Mouse (Mus musculus): ENCODE measurements around the gene Phactr2.

The Phactr2 gene

DNA sequence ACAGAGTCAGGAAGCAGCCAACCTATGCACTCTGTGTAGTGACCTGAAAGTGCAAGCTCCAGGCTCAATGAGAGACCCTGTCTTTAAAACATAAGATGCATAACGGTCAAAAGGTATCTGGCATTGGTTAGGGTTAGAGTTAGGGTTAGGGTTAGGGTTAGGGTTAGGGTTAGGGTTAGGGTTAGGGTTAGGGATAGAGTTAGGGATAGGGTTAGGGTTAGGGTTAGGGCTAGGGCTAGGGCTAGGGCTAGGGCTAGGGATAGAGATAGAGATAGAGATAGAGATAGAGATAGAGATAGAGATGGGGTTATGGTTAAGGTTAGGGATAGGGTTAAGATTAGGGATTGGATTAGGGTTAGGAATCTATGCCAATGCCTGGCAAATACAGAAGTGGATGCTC, 72.2 kb downstream of the Phactr2 start:
- no peak for DNase-seq (ENCODE audit: low spot score in 2 of 2)

DNA sequence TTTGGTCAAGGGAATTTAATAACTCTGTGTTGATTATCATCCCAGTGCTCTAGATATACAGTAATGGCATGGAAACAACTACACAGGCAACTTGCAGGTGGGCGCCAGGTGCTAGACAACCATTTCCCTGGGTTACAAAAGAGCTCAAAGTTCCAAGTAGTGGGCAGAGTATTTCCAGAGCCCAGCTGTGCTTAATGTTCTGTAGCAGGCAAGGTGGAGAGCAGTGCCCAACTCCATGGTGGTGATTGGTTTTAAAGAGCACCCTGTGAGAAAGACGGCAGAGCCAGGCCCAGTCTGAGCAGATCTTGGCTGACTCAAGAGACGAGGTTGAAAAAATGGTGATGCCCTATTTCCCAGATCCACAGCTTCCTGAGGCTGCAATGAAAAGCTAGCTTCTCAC, 78.5 kb downstream of the Phactr2 start:
- DNase-seq (ENCODE audit: low spot score in 2 of 2), result no peak

DNA sequence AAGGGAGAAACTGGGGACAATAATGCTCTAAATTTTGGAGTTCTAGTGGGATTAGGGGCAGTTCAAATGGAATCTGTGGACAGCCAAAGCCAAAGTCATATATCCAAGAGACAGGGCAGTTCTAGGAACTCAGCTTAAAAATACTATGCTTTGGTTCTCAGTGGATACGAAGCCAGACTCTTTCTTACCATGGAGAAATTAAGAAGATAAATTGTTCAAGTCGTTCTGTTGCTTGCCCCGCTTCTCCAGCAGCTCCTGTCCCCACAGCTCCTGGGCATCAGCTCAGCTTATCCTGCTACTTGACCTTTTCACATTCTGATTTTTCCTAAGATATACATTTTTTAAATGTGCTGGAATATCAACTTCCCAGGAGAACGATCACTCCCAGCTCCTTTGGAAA, 80.2 kb downstream of the Phactr2 start:
- DNase-seq (ENCODE audit: low spot score in 2 of 2), result no peak

DNA sequence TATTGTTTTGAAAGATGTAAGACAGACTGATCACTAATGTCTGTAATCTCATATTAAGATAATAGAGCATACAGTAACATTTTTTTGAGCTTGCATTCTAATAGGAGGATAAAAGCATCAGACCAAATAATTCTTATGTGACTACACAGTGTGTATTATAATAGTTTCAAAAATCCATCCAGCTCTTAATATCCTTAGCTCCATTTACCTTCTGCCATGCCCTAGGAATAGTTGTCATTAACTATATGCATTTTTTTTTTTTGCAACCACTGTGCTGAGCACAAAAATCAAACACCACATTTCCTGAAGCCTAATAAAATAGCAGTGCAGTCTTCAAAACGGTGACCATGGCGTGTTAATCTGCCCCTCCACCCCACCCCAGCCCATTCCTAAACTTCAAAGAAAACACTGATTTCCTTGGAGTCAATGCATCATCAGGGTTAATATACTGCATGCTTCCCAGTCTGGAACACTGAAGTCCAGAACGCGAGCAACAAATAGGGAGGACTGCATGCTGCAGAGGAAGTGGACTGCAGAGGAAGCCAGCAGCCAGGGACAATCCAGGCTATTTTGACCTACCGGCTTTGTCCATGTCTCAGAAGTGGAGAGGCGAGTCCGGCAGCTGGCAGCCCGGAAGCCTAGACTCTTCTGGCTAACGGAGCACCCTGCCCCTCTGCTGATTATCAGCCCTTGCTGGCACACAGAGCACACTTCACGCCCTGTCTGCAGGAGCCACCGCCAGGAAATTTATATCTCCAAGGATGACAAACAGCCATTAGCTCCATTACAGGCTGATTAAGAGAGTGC, 85.9 kb downstream of the Phactr2 start:
- peak in 1 of 2 experiments; percentile 14 for DNase-seq (ENCODE audit: low spot score in 2 of 2)

DNA sequence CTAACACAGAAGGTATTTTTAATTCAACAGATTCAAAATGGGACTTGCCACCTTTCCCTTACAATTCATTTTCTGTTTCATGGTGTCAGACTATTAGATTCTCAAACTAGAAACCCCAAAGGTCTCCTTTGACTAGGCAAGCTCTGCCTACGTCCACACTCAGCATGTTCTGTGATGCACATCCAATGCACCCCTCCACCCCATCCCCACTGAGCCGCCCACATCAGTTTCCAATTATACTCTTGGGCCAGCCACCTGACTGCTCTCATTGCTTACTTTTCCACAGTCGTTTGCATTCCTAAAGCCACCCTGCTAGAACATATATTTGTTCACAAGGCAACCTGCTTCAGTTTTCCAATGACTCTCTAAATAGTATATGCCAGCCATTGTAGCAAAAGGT, 89.3 kb downstream of the Phactr2 start:
- no peak for DNase-seq (ENCODE audit: low spot score in 2 of 2)

DNA sequence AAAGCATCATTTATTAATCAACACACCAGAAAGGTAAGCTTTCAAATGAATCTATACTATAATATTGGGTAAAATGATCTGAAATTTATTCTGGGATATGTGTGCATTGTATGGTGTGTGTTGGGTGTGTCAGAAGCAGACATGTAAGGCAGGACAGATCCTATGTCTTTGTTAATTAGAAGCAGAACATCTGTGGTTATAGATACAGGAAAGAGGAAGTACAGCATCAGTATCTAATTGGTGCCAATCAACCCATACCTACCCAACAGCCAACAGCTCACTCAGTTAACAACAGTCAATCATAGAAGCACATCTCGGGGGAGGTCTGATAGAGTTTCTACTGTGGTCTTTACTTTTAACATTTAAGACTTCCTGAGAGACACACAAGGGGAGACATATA, 96.3 kb downstream of the Phactr2 start:
- no peak for DNase-seq (ENCODE audit: low spot score in 2 of 2)

DNA sequence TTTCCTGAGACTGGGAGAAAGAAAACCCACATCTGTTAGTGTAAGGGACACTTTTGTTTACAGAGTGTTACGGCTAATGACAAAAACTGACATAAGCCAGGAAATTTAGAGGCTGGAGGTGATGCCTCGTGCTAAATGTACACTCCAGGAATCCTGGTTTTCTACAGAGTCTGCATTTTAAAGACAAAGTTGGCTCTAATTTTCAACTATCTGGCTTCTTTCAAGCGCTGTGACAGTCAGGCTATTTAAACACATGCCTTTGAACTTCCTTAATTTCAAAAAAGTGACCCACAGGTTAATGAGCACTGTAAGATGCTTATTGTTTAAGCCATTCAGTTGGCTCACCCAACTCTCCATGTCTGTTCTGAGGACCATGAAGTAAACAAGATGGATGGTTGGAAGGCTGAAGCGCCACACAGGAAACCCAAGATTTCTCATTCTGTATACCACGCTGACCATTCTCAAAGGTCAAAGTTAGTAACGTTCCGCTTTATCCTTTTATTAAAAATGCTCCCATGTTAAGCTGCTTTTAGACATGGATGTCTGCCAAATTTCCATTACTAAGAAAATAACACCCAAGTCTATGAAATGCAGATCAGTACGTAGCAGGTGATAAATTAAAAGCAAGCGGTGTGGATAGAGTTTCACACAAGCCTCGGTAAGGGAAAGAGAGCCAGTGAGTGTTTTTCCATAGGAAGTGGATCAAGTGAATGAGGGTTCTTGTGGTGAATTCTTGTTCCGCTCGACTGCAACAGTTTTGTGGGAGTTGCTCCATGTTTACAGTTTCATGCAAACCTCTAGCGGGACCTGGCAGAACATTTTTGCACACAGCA, 97.6 kb downstream of the Phactr2 start:
- no peak for DNase-seq (ENCODE audit: low spot score in 2 of 2)

DNA sequence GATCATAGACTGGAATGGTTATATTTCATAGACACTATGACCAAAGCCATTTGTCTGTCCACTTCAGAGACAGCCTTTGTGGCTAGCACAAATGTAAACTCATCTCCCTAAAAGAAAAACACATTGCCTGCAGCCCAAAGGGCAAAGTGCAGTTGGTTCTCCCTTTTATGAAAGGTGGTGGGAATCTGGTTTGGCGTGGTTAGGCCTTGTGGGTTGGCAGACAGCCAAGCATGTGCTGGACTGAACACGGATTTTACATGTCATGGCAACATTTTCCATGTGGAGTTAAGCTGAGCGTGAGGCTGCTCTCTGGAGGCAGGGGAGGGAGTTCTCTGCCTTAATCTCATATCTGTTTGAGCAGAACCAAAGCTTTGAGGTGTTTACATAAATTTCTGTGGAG, 98.4 kb downstream of the Phactr2 start:
- no peak for DNase-seq (ENCODE audit: low spot score in 2 of 2)

DNA sequence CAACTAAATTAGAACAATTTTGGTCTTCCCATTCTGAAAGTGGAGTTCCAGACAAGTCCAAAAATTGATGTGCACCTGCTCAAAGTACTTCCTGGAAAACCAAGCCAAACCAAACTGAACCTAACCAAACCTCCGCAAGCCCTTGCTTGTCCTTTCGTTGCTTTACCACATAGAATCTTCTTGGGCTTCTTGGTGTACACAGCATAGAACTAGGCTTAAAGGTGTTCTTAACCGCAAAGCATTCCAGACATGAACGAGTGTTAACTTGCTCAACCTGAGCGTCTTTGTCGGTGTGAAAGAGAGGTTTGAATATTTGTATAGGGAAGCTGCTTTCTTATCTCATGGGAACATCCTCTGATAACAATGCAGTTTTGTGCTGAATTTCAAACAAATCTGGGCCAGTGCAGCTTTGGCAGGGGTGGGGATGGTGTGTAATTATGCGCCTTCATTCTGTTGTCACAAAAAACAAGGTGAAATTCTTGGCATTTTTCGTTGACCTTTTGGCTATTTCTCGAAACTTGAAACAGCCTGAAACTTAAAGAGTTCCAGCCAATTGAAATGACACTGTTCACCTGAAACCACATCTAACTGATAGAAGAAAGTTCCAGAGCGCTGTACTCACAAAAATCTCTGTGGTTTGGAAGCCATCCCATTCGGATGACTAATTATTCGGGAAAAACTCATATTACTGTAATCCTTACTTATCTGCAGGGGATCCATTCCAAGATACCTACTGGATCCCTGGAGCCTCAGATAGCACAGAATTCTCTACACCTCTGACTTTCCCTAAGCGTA, 104.4 kb downstream of the Phactr2 start:
- no peak for DNase-seq (ENCODE audit: low spot score in 2 of 2)

DNA sequence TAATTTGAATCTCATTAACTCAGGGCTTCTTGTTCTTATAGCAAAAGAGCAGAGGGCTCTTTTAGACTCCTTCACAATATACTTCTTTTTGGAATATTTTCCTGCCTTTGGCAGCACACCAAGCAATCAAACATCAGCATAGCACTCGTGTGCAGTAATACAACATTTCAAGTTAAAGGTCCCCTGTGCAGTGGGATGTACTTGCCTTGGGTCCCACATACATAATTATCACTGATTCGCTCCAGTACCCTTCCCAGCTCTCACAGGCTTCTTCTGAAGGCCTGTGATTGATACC, 110.0 kb downstream of the Phactr2 start:
- DNase-seq (ENCODE audit: low spot score in 2 of 2), result no peak

DNA sequence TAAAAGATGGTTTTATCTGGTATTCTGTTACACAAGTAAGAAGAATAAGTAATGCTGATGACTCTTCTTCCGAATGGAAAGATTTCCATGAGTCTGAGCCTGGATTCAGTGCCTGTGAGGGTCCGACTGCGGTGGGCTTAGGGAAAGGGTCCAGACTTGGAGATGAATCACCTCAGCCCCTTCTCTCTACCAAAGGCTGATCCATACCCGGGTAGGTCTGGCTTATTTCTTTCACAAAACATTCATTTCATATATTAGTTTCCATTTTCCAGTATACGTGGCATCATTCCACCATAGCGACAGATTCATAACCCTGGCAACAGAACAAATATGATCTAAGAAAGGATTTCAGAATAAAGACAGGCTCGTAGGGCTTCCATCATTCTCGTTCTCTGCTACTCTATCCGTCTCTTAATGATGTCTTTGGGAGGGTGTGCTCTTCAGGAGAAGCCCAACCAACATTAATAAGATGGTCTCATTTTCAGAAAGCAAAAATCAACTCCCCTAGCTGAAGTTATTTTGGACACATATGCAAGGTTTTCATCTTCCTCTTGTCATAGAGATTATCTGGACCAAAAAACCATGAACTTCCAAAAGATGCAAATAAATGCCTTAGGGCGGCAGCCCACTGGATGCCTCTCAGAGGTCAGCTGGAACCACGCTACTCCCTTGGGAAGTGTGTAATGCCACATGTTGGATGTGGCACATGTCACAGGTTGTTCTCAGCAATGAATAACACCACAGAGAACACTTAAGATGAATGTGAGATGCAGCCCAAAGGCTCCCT, 110.5 kb downstream of the Phactr2 start:
- no peak for DNase-seq (ENCODE audit: low spot score in 2 of 2)

DNA sequence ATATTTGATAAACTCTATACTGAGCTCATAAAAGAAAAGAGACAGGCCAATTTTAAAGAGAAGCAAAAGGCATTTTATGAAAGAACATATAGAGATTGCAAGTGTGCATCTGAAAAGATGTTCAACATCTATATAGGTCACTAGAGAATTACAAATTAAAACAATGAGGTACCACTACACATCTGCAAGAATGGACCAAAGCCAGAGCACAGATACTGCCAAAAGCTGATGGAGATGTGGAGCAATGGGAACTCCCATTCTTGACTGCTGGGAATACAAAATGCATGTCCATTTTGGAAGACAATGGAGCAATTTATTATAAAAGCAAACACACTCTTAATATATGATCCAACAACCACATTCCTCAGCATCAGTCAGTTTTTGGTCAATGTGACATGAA, 113.3 kb downstream of the Phactr2 start:
- no peak for DNase-seq (ENCODE audit: low spot score in 2 of 2)

DNA sequence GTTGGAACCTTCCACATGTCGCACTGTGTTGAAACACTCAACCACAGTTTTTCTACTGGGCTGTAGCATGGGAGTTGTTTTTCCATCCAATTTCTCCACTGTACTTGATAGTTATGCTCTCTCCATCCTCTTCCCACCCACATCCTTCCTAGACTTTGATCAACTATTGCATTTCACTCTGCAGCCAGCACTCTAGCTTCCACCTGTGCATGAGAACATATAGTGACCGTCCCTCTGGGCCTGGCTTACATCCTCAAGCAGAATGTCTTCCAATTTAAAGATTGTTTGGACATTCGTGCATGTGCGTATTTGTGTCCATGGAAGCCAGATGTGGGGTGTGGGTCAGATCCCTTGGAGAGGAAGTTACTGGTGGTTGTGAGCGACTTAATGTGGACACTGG, 114.4 kb downstream of the Phactr2 start:
- DNase-seq (ENCODE audit: low spot score in 2 of 2), result no peak

DNA sequence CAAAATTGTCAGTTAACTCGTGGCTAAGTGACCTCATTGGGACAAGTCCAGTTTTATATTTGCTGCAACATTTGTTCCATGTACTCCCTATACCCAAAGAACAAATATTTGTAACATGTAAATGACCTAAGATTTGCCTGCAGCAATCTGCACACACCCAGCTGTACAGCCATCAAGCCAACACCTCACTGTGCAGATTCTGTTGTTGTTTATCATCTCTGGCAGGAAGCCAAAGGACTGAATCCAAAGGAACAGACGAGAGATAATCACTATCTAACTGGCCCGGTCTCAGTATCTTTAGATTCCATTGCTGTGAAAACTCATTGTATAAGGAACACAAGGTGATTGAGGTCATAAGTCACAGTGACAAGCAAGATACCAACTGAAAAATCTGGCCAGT, 115.5 kb downstream of the Phactr2 start:
- no peak for DNase-seq (ENCODE audit: low spot score in 2 of 2)

DNA sequence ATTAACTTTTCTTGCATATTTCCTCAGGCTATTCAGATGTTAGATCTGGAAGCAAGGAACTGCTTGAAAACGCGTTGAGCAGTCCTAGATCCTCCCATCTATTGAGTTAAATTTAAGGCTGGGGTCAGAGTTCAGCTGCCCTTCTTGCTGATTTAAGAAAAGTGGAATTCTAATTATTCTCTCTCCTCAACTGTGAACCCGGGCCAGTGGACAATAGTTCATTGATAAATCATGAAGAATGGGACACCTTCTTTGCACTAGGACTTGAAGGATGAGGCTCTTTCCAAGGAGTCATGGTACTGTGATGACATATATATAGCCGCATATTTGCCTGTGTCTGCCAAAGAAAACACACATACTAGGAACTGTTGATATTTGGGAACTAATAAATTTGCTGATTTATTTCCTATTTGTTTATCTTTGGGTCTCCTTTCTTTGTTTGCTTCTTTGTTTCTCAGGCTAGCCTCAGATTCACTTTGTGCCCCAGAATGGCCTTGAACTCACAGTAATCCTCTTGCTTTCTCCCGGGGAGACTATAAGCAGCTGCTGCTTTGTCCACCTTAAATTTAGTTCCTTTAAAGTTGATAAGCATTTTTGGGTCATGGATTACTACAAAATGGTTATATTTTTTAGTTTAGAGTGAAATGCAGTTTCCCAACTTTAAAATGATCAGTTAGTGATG, 127.5 kb downstream of the Phactr2 start:
- DNase-seq (ENCODE audit: low spot score in 2 of 2), result no peak

DNA sequence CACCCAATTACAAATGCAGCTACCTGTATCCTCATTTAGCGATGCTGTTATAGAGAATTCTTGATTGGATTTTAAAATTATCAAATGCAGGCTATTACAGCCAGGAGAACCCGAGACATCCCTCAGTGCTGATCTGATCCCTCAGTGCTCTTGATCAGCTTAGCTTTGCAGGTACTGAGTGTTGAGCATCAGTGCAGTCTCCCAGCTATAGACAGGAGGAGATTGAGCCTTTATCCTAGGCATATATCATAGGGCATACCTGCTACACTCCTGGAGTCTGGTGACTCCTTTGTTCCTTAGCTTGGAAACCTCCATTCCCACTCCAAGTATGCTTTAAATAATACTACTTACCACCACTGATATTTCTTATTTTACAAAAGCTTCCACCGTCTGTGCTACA, 133.6 kb downstream of the Phactr2 start:
- no peak for DNase-seq (ENCODE audit: low spot score in 2 of 2)

DNA sequence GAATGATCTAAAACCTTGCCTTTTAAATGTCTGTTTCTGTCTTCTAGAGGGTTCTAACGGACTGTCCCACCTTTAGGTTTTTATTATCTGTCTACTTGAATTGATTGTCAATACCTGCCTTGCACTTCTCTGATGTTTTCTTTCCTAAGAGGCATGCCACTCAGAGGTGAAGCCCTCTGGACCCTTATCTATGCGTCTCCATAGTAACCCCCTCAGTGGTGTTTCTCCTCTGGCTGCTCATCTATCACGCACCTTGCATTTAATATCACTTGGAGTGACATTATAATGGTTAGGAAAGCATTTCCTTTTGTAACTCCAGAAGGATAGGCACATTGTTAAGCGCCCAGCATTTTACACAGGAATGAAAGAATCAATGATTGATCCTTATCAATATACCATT, 137.2 kb downstream of the Phactr2 start:
- no peak for DNase-seq (ENCODE audit: low spot score in 2 of 2)

DNA sequence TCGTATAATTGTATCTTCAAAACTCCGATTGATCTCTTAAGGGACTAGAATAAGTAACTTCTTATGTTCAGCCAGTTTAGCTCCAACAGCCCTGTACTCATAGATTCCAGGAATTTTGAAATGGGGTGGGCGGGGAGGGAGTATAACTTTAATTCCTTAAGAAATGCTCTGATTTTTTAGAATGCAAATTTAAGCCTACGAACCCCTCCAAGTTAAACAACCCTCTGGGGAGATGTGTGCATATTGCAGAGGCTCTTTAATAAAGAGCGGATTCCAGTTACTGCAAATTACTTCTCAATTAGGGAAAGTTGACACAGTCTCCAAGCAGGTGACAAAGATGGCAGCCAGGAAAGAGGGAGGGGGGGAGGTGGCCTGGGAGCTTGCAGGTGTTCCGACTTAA, 138.4 kb downstream of the Phactr2 start:
- no peak for DNase-seq (ENCODE audit: low spot score in 2 of 2)

DNA sequence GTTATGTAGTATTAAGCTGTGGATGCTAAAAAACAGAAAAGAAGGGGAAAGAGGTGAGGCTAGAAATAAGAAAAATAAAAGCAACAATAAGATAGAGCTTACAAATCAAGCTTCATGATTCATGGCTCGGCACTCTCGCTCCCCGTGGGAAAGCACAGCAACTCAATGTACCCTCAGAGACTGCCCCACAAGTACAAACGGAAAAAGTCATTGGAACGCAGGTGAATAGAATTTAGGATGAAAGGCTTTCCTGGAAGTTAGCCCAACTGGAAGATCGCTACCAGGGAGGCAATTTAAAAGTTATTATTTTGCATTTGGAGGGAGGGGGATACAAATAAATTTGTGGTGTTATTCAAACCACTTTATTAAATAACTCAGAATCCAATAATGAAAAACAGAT, 138.9 kb downstream of the Phactr2 start:
- no peak for DNase-seq (ENCODE audit: low spot score in 2 of 2)

DNA sequence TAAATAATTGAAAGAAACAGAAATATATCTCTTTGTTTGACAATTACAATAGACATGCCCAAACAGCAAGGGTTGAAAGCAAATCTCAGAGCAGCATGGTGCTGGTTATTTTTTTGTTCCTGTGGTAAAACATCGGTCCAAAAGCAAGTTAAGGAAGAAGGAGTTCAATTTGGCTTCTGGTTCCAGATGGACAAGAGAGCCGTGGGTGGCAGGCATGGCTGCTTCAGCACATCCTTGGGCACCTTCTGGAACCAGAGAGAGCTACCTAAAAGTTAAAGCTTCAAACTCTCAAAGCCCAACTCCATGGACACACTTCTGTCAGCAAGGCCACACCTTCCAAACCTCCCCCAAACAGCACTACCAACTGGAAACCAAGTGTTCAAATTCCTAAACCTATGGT, 140.4 kb downstream of the Phactr2 start:
- DNase-seq (ENCODE audit: low spot score in 2 of 2), result no peak

DNA sequence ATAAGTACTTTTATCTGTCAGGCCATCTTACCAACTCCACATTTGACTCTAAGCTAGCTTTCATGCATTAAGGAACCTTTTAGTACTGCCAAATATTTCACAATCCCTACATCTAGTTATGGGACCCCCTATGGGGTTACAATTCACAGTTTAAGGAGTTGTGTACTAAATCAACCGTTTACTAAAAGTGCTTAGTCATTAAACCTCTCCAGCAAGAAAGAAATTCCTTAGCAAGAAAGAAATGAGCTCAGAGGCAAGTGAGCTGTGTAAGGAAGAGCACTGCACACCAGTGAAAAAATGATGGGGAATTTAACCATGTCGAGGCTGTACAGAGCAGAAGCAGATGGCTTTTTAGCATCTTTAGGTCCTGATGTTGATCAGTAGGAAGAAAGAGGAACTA, 141.2 kb downstream of the Phactr2 start:
- DNase-seq (ENCODE audit: low spot score in 2 of 2), result no peak

Measured in frontal cortex, postnatal 10 days (tissue).